Mouse (Mus musculus) neural tube, embryonic 11.5 days (tissue): ENCODE data around the gene Slc22a28. TPM values are rescaled to one million over a fixed set of nuclear protein-coding genes. Genes with fewer than 3 reads are reported as not detected.

Experiments used
- polyA plus RNA-seq: library from polyadenylated mRNA; unstranded; fragments of >200 nt; fragmentation: Nextera tagmentation; extraction: Ambion mirVana; gene quantifications from 2 replicates; pipeline ENCODE4 v1.2.1, GENCODE M21; 2014

The Slc22a28 gene
- polyA plus RNA-seq, 1 experiment from 2014 or later: not detected

Other genes starting within 250 kb of the Slc22a28 start
- not detected in 2 replicates for gene Slc22a27, start 166.0 kb downstream of the Slc22a28 start, polyA plus RNA-seq
- 0.14 TPM in 1 of 2 replicates, not detected in the other for gene Slc22a29, start 86.9 kb upstream of the Slc22a28 start, polyA plus RNA-seq